Mouse (Mus musculus) gastrocnemius, adult 2 months (tissue): ENCODE measurements around the gene Raly. TPM values are rescaled to one million over a fixed set of nuclear protein-coding genes. Genes with fewer than 3 reads are reported as not detected.
A peak's percentile ranks its signal among the peaks of the same experiment; 100 is the strongest.

Experiments
- DNase-seq: peaks from one replicate; pipeline ENCODE4 v3.0.0; 2022
- H3K27ac ChIP-seq: fragments of 200-600 bp; 2 replicates; pipeline ENCODE4 v1.8.1; 2022; ENCODE audit warnings: mild to moderate bottlenecking
- H3K4me3 ChIP-seq: fragments of 200-600 bp; 2 replicates; pipeline ENCODE4 v1.8.1; 2022; ENCODE audit warnings: mild to moderate bottlenecking, moderate library complexity
- CTCF ChIP-seq: fragments of 200-600 bp; IDR thresholded peaks from 2 replicates; pipeline ENCODE4 v1.8.1; 2022; ENCODE audit warnings: antibody characterized with exemption, mild to moderate bottlenecking, moderate library complexity
- intact Hi-C: fragments of 180-260 bp; cut with DNase I; formaldehyde crosslinking; loops from one replicate; pipeline ENCODE4 v1.15.1; 2025
- long read RNA-seq, 2 experiments: library from polyadenylated mRNA; stranded (forward); transcript quantifications; one replicate each; pipeline ENCODE4 v2.0.0; 2021
- total RNA-seq, 2 experiments: library from RNA; stranded (reverse); gene quantifications; 2 replicates each; pipeline ENCODE4 v1.2.3; 2021

The Raly gene
- total RNA-seq, result 10 to 100 TPM; 62.5 to 70.7 TPM
- long read RNA-seq, experiment 1, partial matches to known transcripts, result 0 of 5 reads
- long read RNA-seq, experiment 1, other reads (novel, unspliced or antisense), result 0 of 5 reads
- long read RNA-seq, experiment 2, partial matches to known transcripts, result 0 of 5 reads
- long read RNA-seq, experiment 2, other reads (novel, unspliced or antisense), result 0 of 5 reads

GRCm38 (mm10) chr2:154790656-154791483 lies at the start of gene Raly, which contains the start of gene a:
Raly (plus strand) TSS chr2:154791096.
a (plus strand) TSS chr2:154791402.
- Histone ChIP-seq H3K4me3 (peak within 1 kb of the TSS; percentile 100), H3K27ac (peak within 1 kb of the TSS; percentile 98)
- TF ChIP-seq CTCF, result peak; percentile 18; the same call in 1 of the 2 replicates
- peak; percentile 99 for DNase-seq
- intact Hi-C loops, result loop anchor here (5.0 kb wide), 1 partner anchor 66 kb away; no protein-coding TSS in a partner anchor

GRCm38 (mm10) chr2:154742911-154743819 lies 47.7 kb upstream of the Raly start:
- no peak for TF ChIP-seq CTCF
- Histone ChIP-seq H3K4me3 (no peak overlapping the region), H3K27ac (no peak overlapping the region)
- no peak for DNase-seq
- intact Hi-C loops, result no loop called here

GRCm38 (mm10) chr2:154743915-154744314 lies 47.0 kb upstream of the Raly start:
- Histone ChIP-seq H3K27ac (no peak overlapping the region), H3K4me3 (no peak overlapping the region)
- DNase-seq, result no peak
- TF ChIP-seq CTCF, result no peak
- intact Hi-C loops, result no loop called here

GRCm38 (mm10) chr2:154748383-154748782 lies 42.5 kb upstream of the Raly start:
- no peak for DNase-seq
- H3K4me3 ChIP-seq, result no peak overlapping the region
- H3K27ac ChIP-seq, result no peak overlapping the region
- peak; percentile 32; the same call in 1 of the 2 replicates for TF ChIP-seq CTCF
- intact Hi-C loops, result no loop called here

GRCm38 (mm10) chr2:154749046-154750036 lies 41.6 kb upstream of the Raly start:
- no peak overlapping the region for H3K27ac ChIP-seq
- H3K4me3 ChIP-seq, result no peak overlapping the region
- no peak for DNase-seq
- TF ChIP-seq CTCF, result no peak
- intact Hi-C loops, result no loop called here

- DNase-seq, result no peak
- no peak overlapping the region for H3K27ac ChIP-seq
- no peak for TF ChIP-seq CTCF
- intact Hi-C loops, result no loop called here
- H3K4me3 ChIP-seq, result no peak overlapping the region
Measured at GRCm38 (mm10) chr2:154751924-154752323, 39.0 kb upstream of the Raly start.

GRCm38 (mm10) chr2:154754068-154754560 lies 36.8 kb upstream of the Raly start:
- intact Hi-C loops, result no loop called here
- no peak for DNase-seq
- Histone ChIP-seq H3K27ac (no peak overlapping the region), H3K4me3 (no peak overlapping the region)
- no peak for TF ChIP-seq CTCF

GRCm38 (mm10) chr2:154755791-154756190 lies 35.1 kb upstream of the Raly start:
- intact Hi-C loops, result loop anchor here (5.0 kb wide), 1 partner anchor 43 kb away; no protein-coding TSS in a partner anchor
- TF ChIP-seq CTCF, result peak; percentile 53
- Histone ChIP-seq H3K4me3 (no peak overlapping the region), H3K27ac (no peak overlapping the region)
- DNase-seq, result no peak

- DNase-seq, result no peak
- intact Hi-C loops, result loop anchor here (5.0 kb wide), 1 partner anchor 45 kb away; no protein-coding TSS in a partner anchor
- no peak overlapping the region for H3K27ac ChIP-seq
- no peak overlapping the region for H3K4me3 ChIP-seq
- no peak for TF ChIP-seq CTCF
Measured at GRCm38 (mm10) chr2:154757691-154758090, 33.2 kb upstream of the Raly start.

- intact Hi-C loops, result loop anchor here (5.0 kb wide), 1 partner anchor 46 kb away; no protein-coding TSS in a partner anchor
- no peak overlapping the region for H3K27ac ChIP-seq
Measured at GRCm38 (mm10) chr2:154758454-154758853, 32.4 kb upstream of the Raly start.

GRCm38 (mm10) chr2:154763226-154763625 lies 27.7 kb upstream of the Raly start:
- H3K27ac ChIP-seq, result no peak overlapping the region
- intact Hi-C loops, result no loop called here
- no peak for DNase-seq
- no peak overlapping the region for H3K4me3 ChIP-seq
- TF ChIP-seq CTCF, result no peak

More at GRCm38 (mm10) chr2:154758454-154758853, 32.4 kb upstream of the Raly start:
- TF ChIP-seq CTCF, result no peak
- H3K4me3 ChIP-seq, result no peak overlapping the region
- DNase-seq, result no peak
